Mouse (Mus musculus): ENCODE results near the gene Ptprq. TPM values are rescaled to one million over a fixed set of nuclear protein-coding genes. Genes with fewer than 3 reads are reported as not detected.

Gene Ptprq
- polyA plus RNA-seq, 1 experiment: 0.30 TPM

DNA sequence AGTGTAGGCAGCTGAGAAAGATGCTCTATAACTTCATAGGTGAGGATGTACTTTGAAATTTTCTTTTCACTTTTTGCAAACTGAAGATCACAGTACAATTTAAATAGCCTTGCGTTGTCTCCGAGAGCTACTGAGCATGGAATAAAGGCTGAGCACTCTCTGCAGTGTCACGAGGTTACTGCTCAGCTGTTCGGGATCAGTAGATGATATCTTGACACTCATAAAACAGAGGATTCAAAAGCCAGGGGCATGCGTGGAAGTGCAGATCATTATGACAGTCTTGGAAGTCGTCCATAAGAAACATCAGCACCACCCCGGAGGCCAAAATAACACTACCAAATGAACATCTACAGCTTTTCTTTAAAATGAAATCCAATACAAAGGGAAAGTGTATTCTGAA lies 203.2 kb downstream of the Ptprq start:
- no peak for TF ChIP-seq POLR2A (IDR thresholded peaks at IDR 0.05; ENCODE audit: borderline replicate concordance, extremely low read depth, insufficient read depth, insufficient read length, poor library complexity, severe bottlenecking)
- no peak for TF ChIP-seq CTCF (IDR thresholded peaks at IDR 0.05; ENCODE audit: borderline replicate concordance, extremely low read depth, insufficient read depth, insufficient read length)
- no peak for DNase-seq (ENCODE audit: low read depth)

DNA sequence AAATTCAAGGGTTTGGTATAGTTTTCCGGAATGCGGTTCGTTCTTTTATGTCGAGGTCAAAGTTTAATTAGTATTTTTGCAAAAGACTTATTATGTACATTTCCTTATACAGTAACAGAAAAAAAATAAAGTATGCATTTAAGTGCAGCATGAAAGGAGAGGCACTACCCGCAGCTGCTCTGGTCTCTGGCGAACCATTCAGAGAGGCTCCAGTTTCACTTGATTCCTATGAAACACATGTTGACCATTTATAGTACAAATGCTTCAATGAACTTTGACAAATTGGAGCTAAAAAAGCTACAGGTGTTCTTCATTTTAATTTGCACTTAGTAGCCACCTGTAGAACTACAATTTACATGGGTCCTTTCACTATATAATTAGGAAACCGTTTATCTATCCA lies 205.1 kb downstream of the Ptprq start:
- DNase-seq (ENCODE audit: low read depth): no peak
- TF ChIP-seq POLR2A (IDR thresholded peaks at IDR 0.05; ENCODE audit: borderline replicate concordance, extremely low read depth, insufficient read depth, insufficient read length, poor library complexity, severe bottlenecking): no peak

DNA sequence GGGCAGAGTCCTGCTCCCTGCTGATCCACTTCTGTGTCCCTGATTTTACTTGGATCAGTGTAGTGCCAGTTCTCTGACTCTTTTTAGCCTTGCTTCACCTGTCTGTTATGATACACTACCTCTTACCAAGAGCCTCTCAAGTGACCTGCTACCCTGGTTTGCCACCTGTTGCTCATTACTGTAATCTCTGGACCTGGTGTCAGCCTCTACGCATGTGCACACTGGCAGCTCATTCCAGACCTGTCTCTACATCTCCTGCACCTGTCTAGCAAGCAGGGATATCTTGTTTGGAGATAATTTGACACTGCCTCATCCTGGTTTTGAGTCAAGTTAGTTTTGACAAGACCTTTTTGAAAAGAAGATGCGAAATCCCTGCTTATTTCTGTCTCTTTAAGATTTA lies 213.5 kb downstream of the Ptprq start:
- no peak for DNase-seq (ENCODE audit: low read depth)
- TF ChIP-seq POLR2A (IDR thresholded peaks at IDR 0.05; ENCODE audit: borderline replicate concordance, extremely low read depth, insufficient read depth, insufficient read length, poor library complexity, severe bottlenecking) (no peak), CTCF (IDR thresholded peaks at IDR 0.05; ENCODE audit: borderline replicate concordance, extremely low read depth, insufficient read depth, insufficient read length) (no peak)

DNA sequence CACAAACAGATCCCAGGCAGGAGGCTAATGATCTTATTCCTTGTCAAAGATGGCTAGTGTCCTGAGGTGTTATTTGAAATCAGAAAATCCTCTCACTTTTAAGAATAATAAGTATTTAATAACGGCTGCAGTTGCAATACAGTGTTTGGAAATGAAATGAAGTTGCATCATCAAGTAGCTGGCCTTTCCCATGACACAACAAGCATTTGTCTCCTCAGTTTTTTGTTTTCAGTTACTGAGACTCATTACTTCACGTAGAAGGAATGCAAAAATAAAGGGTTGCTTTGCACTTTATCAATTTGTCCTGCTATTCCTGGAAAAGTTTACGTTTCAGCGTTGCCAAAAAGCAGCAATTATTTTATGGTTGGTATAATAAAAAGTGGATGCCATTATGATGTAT lies 216.4 kb downstream of the Ptprq start:
- DNase-seq (ENCODE audit: low read depth): no peak
- no peak for TF ChIP-seq CTCF (IDR thresholded peaks at IDR 0.05; ENCODE audit: borderline replicate concordance, extremely low read depth, insufficient read depth, insufficient read length)
- TF ChIP-seq POLR2A (IDR thresholded peaks at IDR 0.05; ENCODE audit: borderline replicate concordance, extremely low read depth, insufficient read depth, insufficient read length, poor library complexity, severe bottlenecking): no peak

DNA sequence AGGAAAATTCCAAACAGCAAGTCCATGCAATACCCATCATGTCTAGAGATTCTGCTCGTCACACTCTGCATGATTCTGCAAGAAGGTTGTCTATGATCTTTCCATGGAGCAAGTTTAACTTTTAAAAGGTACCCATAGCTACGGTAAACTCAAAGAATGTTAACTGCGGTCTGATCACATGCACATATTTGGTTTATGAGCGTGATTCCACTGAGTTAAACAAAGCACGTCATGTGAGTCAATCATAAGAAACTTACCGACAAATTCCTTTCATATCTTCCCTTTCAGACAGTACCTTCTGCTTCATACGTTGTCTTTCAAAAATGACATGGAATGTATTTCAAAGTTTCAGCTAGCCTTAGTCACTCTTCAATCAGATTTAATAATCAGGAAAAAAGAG lies 217.7 kb downstream of the Ptprq start:
- TF ChIP-seq CTCF (IDR thresholded peaks at IDR 0.05; ENCODE audit: borderline replicate concordance, extremely low read depth, insufficient read depth, insufficient read length): no peak
- no peak for TF ChIP-seq POLR2A (IDR thresholded peaks at IDR 0.05; ENCODE audit: borderline replicate concordance, extremely low read depth, insufficient read depth, insufficient read length, poor library complexity, severe bottlenecking)
- no peak for DNase-seq (ENCODE audit: low read depth)

DNA sequence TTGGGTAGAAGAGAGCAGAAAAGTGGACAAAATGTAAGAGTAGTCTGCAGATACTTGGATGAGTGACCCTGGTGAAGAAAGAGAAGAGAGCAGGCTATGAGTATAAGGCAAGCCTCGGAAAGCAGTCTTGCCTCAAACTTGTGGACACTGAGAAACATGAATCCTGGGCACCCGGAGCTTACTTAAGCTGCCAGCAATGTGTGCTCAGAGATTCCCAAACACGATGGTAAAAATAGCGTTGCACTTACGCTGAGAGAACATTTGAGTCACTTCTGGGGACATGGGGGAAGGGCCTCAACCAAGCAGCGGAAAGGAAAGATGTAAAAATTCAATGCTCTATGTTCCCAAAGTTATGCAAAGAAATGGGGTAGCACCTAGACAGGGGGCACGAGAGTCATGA lies 220.2 kb downstream of the Ptprq start:
- TF ChIP-seq CTCF (IDR thresholded peaks at IDR 0.05; ENCODE audit: borderline replicate concordance, extremely low read depth, insufficient read depth, insufficient read length) (no peak), POLR2A (IDR thresholded peaks at IDR 0.05; ENCODE audit: borderline replicate concordance, extremely low read depth, insufficient read depth, insufficient read length, poor library complexity, severe bottlenecking) (no peak)
- no peak for DNase-seq (ENCODE audit: low read depth)

DNA sequence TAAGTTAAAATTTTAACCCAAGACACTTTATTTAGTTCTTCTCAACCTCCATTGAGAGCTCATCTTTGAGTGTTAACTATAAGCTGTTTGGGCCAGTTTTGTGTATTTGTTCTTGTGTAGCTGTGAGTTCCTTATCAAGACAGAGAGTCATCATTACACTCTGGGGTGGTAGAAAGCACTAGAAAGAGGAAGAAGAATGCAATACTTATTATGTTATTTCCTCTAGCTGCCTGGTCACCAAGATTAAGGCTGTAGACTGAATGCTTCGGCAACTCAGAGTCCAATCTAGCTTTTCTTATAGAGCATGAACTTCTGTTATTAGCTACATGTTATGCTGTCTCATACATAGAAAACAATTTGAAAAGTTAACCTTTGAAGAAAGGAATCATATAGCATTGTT lies 223.4 kb downstream of the Ptprq start:
- TF ChIP-seq CTCF (IDR thresholded peaks at IDR 0.05; ENCODE audit: borderline replicate concordance, extremely low read depth, insufficient read depth, insufficient read length): no peak
- TF ChIP-seq POLR2A (IDR thresholded peaks at IDR 0.05; ENCODE audit: borderline replicate concordance, extremely low read depth, insufficient read depth, insufficient read length, poor library complexity, severe bottlenecking): no peak

DNA sequence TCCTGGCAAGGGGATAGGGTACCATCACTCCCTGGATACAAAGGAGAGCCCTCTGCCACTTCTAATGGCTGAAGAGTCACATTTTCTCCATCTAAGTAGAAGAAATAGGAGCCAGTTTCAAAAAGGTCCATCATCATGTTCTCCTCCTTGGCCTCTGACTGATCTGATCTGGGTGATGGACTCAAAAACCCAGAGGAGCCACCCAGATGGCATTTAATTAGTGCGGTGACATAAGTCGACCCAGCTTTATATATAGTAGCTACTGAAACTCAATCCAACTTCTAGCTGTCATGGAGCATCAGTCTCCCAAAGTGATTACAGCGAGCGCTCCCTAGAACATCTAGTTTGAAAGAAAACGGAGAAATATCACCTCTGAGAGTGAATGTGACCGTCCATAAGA lies 225.3 kb downstream of the Ptprq start, which contains the start of gene Myf6:
Myf6 (minus strand) TSS at position 170 of the 400 bp plus-strand sequence.
- no peak for DNase-seq (ENCODE audit: low read depth)
- no peak for TF ChIP-seq POLR2A (IDR thresholded peaks at IDR 0.05; ENCODE audit: borderline replicate concordance, extremely low read depth, insufficient read depth, insufficient read length, poor library complexity, severe bottlenecking)

More for the DNA sequence above, 223.4 kb downstream of the Ptprq start:
- no peak for DNase-seq (ENCODE audit: low read depth)

DNA sequence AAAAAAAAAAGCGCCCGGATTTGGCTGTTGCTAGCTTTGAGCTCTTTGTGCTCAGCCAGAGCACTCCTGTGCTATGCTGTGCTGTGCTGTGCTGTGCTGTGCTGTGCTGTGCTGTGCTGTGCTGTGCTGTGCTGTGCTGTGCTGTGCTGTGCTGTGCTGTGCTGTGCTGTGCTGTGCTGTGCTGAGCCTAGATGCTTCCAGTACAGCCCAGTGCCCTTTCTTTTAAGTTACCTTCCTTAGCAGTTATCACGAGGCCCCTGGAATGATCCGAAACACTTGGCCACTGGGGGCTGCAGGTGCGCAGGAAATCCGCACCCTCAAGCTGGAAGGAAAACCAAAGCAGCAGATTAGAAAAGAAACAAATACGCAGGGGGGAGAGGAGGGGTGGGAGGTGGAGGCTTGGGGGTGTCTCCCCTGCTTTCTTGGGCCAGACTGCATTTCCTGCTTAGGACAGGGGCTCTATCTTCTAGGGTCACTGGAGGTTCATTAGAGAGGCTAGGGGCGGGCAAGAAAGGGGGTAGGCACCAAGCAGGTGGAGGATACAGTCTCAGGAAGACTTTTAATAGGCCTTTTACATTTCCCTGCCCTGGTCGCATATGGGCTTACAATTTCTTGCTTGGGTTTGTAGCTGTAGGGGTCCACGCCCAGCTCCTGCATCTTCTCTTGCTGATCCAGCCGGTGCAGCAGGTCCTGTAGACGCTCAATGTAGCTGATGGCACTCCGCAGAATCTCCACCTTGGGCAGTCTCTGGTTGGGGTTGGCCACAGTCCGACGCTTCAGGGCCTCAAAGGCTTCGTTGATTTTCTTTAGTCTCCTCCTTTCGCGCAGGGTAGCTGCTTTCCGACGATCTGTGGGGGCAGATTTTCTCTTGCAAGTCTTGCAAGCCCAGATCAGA lies 226.0 kb downstream of the Ptprq start:
- no peak for TF ChIP-seq CTCF (IDR thresholded peaks at IDR 0.05; ENCODE audit: borderline replicate concordance, extremely low read depth, insufficient read depth, insufficient read length)
- DNase-seq (ENCODE audit: low read depth): peak; percentile 30

DNA sequence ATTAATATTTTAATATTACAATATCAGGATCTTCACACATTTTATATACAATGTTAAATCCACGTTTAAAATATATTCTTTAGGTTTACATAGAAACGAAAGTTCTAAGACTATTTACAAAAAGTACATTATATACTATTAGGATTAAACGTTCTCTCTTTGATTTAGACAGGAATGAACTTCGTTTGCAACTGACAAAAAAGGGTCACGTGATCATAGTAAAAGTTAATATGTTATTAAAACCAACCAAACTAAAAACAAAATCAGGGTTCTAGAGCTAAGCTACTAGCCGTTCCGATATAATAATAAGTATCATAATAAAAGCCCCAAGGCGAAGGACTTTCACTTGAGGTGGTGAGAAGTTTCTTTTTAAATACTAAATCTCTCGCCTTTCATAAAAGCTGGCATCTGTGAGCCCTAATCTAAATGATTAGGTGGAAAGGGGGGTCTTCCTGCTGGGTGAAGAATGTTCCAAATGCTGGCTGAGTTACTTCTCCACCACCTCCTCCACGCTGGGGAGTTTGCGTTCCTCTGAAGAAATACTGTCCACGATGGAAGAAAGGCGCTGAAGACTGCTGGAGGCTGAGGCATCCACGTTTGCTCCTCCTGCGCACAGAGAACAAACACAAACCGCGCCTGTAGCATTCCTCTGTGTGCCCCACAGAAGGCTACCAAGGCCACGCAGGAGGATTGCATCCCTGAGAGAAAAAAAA lies 226.8 kb downstream of the Ptprq start:
- TF ChIP-seq CTCF (IDR thresholded peaks at IDR 0.05; ENCODE audit: borderline replicate concordance, extremely low read depth, insufficient read depth, insufficient read length) (no peak), POLR2A (IDR thresholded peaks at IDR 0.05; ENCODE audit: borderline replicate concordance, extremely low read depth, insufficient read depth, insufficient read length, poor library complexity, severe bottlenecking) (no peak)
- DNase-seq (ENCODE audit: low read depth): peak; percentile 47

DNA sequence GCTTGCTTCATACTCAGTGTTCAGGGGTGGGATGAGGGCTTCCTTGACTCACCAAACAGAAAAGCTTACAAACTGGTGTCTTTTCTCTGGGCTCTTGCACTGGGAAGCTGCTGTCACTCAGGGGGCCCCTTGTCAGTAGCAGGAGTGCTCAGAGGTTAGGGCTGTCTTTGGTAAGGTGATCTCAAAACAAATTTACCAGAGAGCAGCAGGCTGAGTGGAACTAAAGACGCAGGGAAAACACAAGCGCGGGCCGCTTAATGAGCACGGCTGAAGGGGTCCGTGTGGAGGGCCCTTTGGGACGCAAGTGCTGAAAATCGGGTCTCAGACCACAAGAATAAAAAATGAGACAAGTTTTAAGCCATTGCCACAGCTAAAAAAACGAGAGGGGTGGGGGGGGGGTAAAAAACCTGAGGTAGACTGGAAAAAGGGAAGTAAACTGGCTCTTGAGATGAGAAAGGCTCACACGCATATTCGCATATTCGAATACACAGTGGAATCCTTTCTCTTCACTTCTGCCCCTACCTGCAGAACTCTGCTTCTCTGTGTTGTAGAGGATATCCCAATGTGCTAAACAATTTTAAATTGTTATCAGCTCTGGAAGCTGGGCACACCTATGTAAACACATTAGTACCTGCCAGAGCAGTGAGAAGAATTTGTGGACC lies 231.1 kb downstream of the Ptprq start:
- peak; percentile 23 for DNase-seq (ENCODE audit: low read depth)
- TF ChIP-seq CTCF (IDR thresholded peaks at IDR 0.05; ENCODE audit: borderline replicate concordance, extremely low read depth, insufficient read depth, insufficient read length) (no peak), POLR2A (IDR thresholded peaks at IDR 0.05; ENCODE audit: borderline replicate concordance, extremely low read depth, insufficient read depth, insufficient read length, poor library complexity, severe bottlenecking) (no peak)
